Comparison of ENCODE assay signal across 9 mouse cellular contexts in the genomic region with DNA sequence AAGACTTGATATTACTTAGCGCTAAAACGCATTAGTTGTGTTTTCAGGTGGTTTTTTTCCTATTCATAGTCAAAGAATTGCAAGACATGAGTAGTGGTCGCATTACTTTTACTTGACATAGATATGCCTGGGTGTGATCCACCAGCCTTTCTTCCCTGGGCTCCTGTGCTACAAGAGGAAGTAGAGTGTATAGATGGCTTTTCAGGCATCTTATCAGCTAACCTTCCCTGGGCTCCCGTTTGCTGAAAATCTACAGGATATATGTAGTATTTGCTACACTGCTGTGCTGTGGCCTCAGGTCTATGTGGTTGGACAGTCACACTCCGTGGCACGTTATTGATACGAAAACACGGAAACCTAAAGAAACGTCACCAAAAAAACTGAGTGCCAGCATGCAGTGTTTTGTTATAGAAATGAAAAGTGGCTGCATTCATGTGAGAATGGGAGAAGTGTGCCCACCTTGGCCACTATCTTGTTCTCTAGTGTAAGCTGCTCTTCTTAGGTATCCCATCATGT. TPM values are rescaled to one million over a fixed set of nuclear protein-coding genes. Genes with fewer than 3 reads are reported as not detected.
DNase-seq lines count a peak whose midpoint lies in the region; ATAC-seq and TF ChIP-seq lines count a peak whose summit lies in the region.
"Had no signal": no experiment of that assay in that cellular context is flagged by ENCODE, and none has a peak within 500 bp of the region (broad histone marks: within the 10 kb centered on the region; RNA-seq: fewer than 3 reads in every experiment).

No protein-coding gene starts in this region.

- H3K4me2 ChIP-seq in neural tube, embryonic 12.5 days (replicated peaks): peak overlapping the region; percentile 67
- peak overlapping the region; percentile 67 for H3K4me2 ChIP-seq in limb, embryonic 14.5 days (replicated peaks; ENCODE audit: low read depth, low read length, severe bottlenecking)

- no peak overlapping the region for H3K9ac ChIP-seq in neural tube, embryonic 12.5 days
- H3K9ac ChIP-seq in limb, embryonic 14.5 days (ENCODE audit: low read depth, low read length, severe bottlenecking): no peak overlapping the region

- H3K36me3 ChIP-seq in neural tube, embryonic 12.5 days: no peaks in the 10 kb centered on the region
- peaks cover 54% of the 10 kb centered on the region for H3K36me3 ChIP-seq in erythroblast, embryonic 14.5 days (ENCODE audit: control insufficient read depth)
- H3K36me3 ChIP-seq in limb, embryonic 14.5 days (ENCODE audit: control insufficient read depth, insufficient read depth, low read length): 0 out of 2 replicates have a peak, but pooled peaks cover 5% of the 10 kb centered on the region

- ATAC-seq in neural tube, embryonic 12.5 days (ENCODE audit: low FRiP score, low read depth): no peak
- no peak for ATAC-seq in limb, embryonic 14.5 days (ENCODE audit: low FRiP score, low read depth)

- no peak for DNase-seq in neural tube, embryonic 10.5 days (ENCODE audit: extremely low spot score, low spot score)
- DNase-seq in limb, embryonic 14.5 days (ENCODE audit: low spot score): no peak
- peak; percentile 45 for DNase-seq in thymus, postnatal 14 days
- DNase-seq in gastrocnemius, adult 8-10 months (ENCODE audit: low spot score in 2 of 2): no peak
- DNase-seq in gastrocnemius, postnatal 10 days: no peak
- DNase-seq in urinary bladder, postnatal 4 days (ENCODE audit: low spot score in 2 of 2): no peak
- DNase-seq: spleen, adult 18-20 months had no signal

- H3K4me3 ChIP-seq in neural tube, embryonic 12.5 days: no peak overlapping the region
- H3K4me3 ChIP-seq in erythroblast, embryonic 14.5 days (replicated peaks): peak overlapping the region; percentile 96
- 0 out of 2 replicates have a peak overlapping the region, but pooled peaks have one; percentile 95 for H3K4me3 ChIP-seq in limb, embryonic 14.5 days (replicated peaks; ENCODE audit: low read length)

- H3K4me1 ChIP-seq in neural tube, embryonic 12.5 days: peaks cover 12% of the 10 kb centered on the region
- peaks cover 53% of the 10 kb centered on the region for H3K4me1 ChIP-seq in erythroblast, embryonic 14.5 days (ENCODE audit: control insufficient read depth)
- peaks cover 16% of the 10 kb centered on the region for H3K4me1 ChIP-seq in limb, embryonic 14.5 days (ENCODE audit: control insufficient read depth, insufficient read depth, low read length)

- WGBS in neural tube, embryonic 12.5 days: 86% methylated on average over 9 of the region's 9 CpGs
- 87% methylated on average over 9 of the region's 9 CpGs for WGBS in limb, embryonic 14.5 days

- no peaks in the 10 kb centered on the region for H3K9me3 ChIP-seq in neural tube, embryonic 12.5 days
- no peaks in the 10 kb centered on the region for H3K9me3 ChIP-seq in erythroblast, embryonic 14.5 days (ENCODE audit: control insufficient read depth, low read length)
- H3K9me3 ChIP-seq in limb, embryonic 14.5 days (ENCODE audit: control insufficient read depth, low read length): no peaks in the 10 kb centered on the region

- no peak overlapping the region for H3K27ac ChIP-seq in neural tube, embryonic 12.5 days
- H3K27ac ChIP-seq in limb, embryonic 14.5 days (replicated peaks; ENCODE audit: low read depth, low read length): no peak overlapping the region

- H3K27me3 ChIP-seq in neural tube, embryonic 12.5 days (replicated peaks): no peaks in the 10 kb centered on the region
- no peaks in the 10 kb centered on the region for H3K27me3 ChIP-seq in erythroblast, embryonic 14.5 days (ENCODE audit: control insufficient read depth)
- no peaks in the 10 kb centered on the region for H3K27me3 ChIP-seq in limb, embryonic 14.5 days (ENCODE audit: control insufficient read depth, insufficient read depth, low read length)

- TF ChIP-seq POLR2A in limb, embryonic 14.5 days (IDR thresholded peaks at IDR 0.05; ENCODE audit: borderline replicate concordance, extremely low read depth, insufficient read depth, insufficient read length): no peak

RNA-seq across cellular contexts. Expression of a gene that starts 6.6 kb away (rescaled TPM):
- 4.9 and 5.9 TPM in 2 replicates for polyA plus RNA-seq in neural tube, embryonic 12.5 days (2016; fragmentation: Nextera tagmentation; extraction: Ambion mirVana)
- polyA plus RNA-seq in erythroblast, embryonic 14.5 days (2012): 0.08 and 0.09 TPM in 2 replicates
- polyA plus RNA-seq in limb, embryonic 14.5 days (2012; rRNA removed): 5.4 and 7.0 TPM in 2 replicates
- polyA plus RNA-seq in limb, embryonic 14.5 days (2014; fragmentation: Nextera tagmentation; extraction: Ambion mirVana): 3.4 and 4.4 TPM in 2 replicates
- total RNA-seq in gastrocnemius, adult 8-10 months (2022): under 1 TPM; 0.38 to 0.75 (median 0.47) TPM
- 1 to 10 TPM in 1 of 2 experiments, under 1 TPM in 1; 0.89 to 1.6 TPM for total RNA-seq in gastrocnemius, postnatal 10 days (2021)

RNA-seq across cellular contexts. Expression of a gene that starts 6.7 kb away (rescaled TPM):
- 33.6 and 40.3 TPM in 2 replicates for polyA plus RNA-seq in neural tube, embryonic 12.5 days (2016; fragmentation: Nextera tagmentation; extraction: Ambion mirVana)
- polyA plus RNA-seq in erythroblast, embryonic 14.5 days (2012): 0.49 and 0.55 TPM in 2 replicates
- polyA plus RNA-seq in limb, embryonic 14.5 days (2012; rRNA removed): 32.8 and 32.9 TPM in 2 replicates
- polyA plus RNA-seq in limb, embryonic 14.5 days (2014; fragmentation: Nextera tagmentation; extraction: Ambion mirVana): 41.2 and 46.4 TPM in 2 replicates
- 10 to 100 TPM; 15.2 to 21.0 (median 17.4) TPM for total RNA-seq in gastrocnemius, adult 8-10 months (2022)
- total RNA-seq in gastrocnemius, postnatal 10 days (2021): 10 to 100 TPM; 28.1 to 35.4 TPM

Comparison
In these comparisons a context has a peak if more than half of its experiments do, and no peak if none do; other contexts are left out.
1. RNA of a gene that starts 6.7 kb away (polyA plus RNA-seq): 32.8 to 46.4 TPM in limb, embryonic 14.5 days and 33.6 to 40.3 TPM in neural tube, embryonic 12.5 days; 0.49 to 0.55 TPM in erythroblast, embryonic 14.5 days; every median in the first group is over 10 times any median in the second.